Mouse (Mus musculus) heart, embryonic 16.5 days (tissue): ENCODE measurements around the gene Klhl2. TPM values are rescaled to one million over a fixed set of nuclear protein-coding genes. Genes with fewer than 3 reads are reported as not detected.

Source experiments
- ATAC-seq: fragments of 200-750 bp; cut with Nextera tagmentation; replicated peaks from 2 replicates; pipeline ENCODE4 v1.8.0; 2017; ENCODE audit warnings: moderate number of reproducible peaks; ENCODE audit not compliant: insufficient read depth, low FRiP score; ENCODE audit errors: extremely low read depth
- H3K27ac ChIP-seq: fragments of 300-500 bp; sonication (generic); 2 replicates; pipeline ENCODE4 v1.5.1; 2014; ENCODE audit warnings: mild to moderate bottlenecking, low read length, control low read depth, moderate library complexity
- H3K27me3 ChIP-seq: fragments of 300-500 bp; sonication (generic); 2 replicates; pipeline ENCODE4 v1.6.1; 2014; ENCODE audit warnings: low read length, mixed read lengths; ENCODE audit not compliant: control insufficient read depth, insufficient read depth
- H3K36me3 ChIP-seq: fragments of 300-500 bp; sonication (generic); 2 replicates; pipeline ENCODE4 v1.6.1; 2014; ENCODE audit not compliant: control insufficient read depth, insufficient read depth
- H3K4me1 ChIP-seq: fragments of 300-500 bp; sonication (generic); 2 replicates; pipeline ENCODE4 v1.6.1; 2014; ENCODE audit warnings: low read length, mixed read lengths; ENCODE audit not compliant: control insufficient read depth, insufficient read depth
- H3K4me2 ChIP-seq: fragments of 300-500 bp; sonication (generic); 2 replicates; pipeline ENCODE4 v1.6.1; 2014; ENCODE audit warnings: low read depth, mild to moderate bottlenecking, control low read depth, low read length
- H3K4me3 ChIP-seq: fragments of 300-500 bp; sonication (generic); 2 replicates; pipeline ENCODE4 v1.5.1; 2014; ENCODE audit warnings: mild to moderate bottlenecking, control low read depth, low read length
- H3K9ac ChIP-seq: fragments of 300-500 bp; sonication (generic); 2 replicates; pipeline ENCODE4 v1.6.1; 2014; ENCODE audit warnings: low read length, control low read depth
- H3K9me3 ChIP-seq: fragments of 300-500 bp; sonication (generic); replicated peaks from 2 replicates; pipeline ENCODE4 v1.6.1; 2016; ENCODE audit warnings: low read length; ENCODE audit not compliant: control insufficient read depth
- WGBS: fragments of 180-500 bp; shearing (Covaris S2); extraction: QIAGEN DNeasy Blood & Tissue Kit; methylation state at CpG from one replicate; pipeline ENCODE4 v1.1.7; 2014; 5-methylcytosine and 5-hydroxymethylcytosine counted together
- polyA plus RNA-seq: library from polyadenylated mRNA; unstranded; fragments of >200 nt; fragmentation: Nextera tagmentation; extraction: Ambion mirVana; gene quantifications from 2 replicates; pipeline ENCODE4 v1.2.1, GENCODE M21; 2015

Gene Klhl2
- polyA plus RNA-seq, 1 experiment from 2014 or later = 3.6 TPM

DNA sequence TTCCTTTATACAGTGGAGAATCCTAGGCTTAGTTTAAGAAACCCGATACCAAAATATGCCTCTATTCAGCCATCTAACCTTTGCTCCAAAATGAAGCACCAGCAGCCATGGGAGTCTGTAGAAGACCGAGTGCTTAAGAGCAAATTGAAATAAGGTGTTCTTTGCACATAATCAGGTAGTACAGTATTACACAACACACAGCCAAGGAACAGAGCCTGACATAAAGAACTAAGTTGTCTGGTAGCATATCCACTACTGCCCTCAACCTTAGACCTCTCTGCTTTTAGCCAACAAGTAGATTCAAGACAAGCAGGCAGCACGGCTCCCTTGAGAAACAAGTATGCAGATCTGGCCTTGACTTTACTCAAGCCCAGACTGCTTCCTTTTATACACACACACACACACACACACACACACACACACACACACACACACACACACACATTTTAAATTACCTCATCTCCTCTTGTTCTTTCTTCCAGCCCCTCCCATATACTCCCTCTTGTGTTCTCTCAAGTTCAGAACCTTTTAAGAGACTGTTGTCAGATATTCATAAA is 113.0 kb downstream of the Klhl2 start:
- ATAC-seq = no peak
- no peaks in the 10 kb centered on the region for H3K36me3 ChIP-seq
- peaks cover 14% of the 10 kb centered on the region; the same call in 1 of the 2 replicates for H3K4me1 ChIP-seq
- H3K4me2 ChIP-seq = no peak overlapping the region
- no peak overlapping the region for H3K9ac ChIP-seq
- WGBS = 75% methylated on average over 3 of the region's 3 CpGs
- H3K9me3 ChIP-seq = no peaks in the 10 kb centered on the region
- H3K27me3 ChIP-seq = no peaks in the 10 kb centered on the region
- no peak overlapping the region for H3K4me3 ChIP-seq
- no peak overlapping the region for H3K27ac ChIP-seq

DNA sequence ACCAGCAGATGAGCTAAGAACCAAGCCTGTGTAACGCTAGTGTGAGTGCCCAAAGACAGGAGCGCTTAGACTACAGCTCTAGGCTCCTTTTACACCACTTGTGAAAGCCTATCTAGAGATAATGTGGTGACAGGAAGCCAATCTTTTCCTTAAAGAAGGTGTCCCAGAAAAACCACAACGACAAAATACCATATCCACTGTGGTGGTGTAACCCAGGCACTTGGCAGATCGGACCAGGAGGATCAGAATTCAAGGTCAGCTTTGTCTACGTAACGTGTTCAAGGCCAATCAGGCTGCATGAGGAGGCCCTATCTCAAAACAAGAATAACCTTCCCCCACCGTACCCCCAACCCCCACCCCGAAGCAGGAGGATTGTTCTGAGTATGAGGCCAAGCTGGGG is 114.7 kb downstream of the Klhl2 start:
- H3K4me1 ChIP-seq = peaks cover 13% of the 10 kb centered on the region; the same call in 1 of the 2 replicates
- H3K9me3 ChIP-seq = no peaks in the 10 kb centered on the region
- peaks cover 5% of the 10 kb centered on the region for H3K36me3 ChIP-seq
- H3K27ac ChIP-seq = no peak overlapping the region
- WGBS = 67% methylated on average over 8 of the region's 8 CpGs
- no peak for ATAC-seq
- no peak overlapping the region for H3K4me2 ChIP-seq
- no peaks in the 10 kb centered on the region for H3K27me3 ChIP-seq
- H3K4me3 ChIP-seq = no peak overlapping the region
- H3K9ac ChIP-seq = no peak overlapping the region

DNA sequence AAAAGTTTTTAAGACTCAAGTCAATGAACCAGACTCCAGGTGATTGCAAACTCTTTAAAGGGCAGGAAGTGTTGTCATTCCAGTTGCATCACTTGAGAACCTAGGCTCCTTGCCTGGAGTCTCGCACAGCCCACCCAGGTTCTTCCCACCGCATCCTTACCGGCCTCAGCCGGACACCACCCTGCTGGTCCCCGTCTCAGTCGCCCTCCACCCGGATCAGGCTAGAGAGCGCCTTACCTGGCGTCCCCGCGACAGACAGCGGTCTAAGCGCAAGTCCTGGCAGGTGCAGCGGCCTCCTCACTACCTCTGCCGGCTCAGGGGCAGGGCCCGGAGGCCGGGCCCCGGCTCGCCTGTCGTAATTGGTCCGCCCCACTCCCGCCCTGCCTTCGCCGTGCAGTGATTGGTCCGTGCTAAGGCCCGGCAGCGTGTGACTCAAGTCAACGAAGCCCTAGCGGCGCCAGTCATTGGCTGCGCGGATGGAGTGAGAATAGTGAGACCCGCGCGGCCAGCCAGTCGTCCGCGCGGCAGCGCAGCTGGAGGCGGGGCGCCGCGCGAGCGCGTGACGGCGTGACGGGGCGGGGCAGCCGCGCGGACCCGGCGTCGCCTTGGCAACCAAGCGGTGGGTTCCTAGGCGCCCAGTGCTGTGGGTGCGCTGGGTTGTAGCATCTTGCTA is 116.4 kb downstream of the Klhl2 start, which contains the start of gene Msmo1:
Msmo1 (minus strand) TSS at position 522 of the 673 bp plus-strand sequence.
- no peaks in the 10 kb centered on the region for H3K27me3 ChIP-seq
- H3K4me2 ChIP-seq = peak within 1 kb of the TSS; percentile 87
- H3K9me3 ChIP-seq = no peaks in the 10 kb centered on the region
- WGBS = under 1% methylated on average over 60 of the region's 60 CpGs
- peaks cover 8% of the 10 kb centered on the region for H3K36me3 ChIP-seq
- H3K27ac ChIP-seq = peak within 1 kb of the TSS; percentile 68
- H3K9ac ChIP-seq = peak within 1 kb of the TSS; percentile 85
- peak within 1 kb of the TSS; percentile 97 for H3K4me3 ChIP-seq
- peaks cover 9% of the 10 kb centered on the region; the same call in 1 of the 2 replicates for H3K4me1 ChIP-seq
- ATAC-seq = peak; percentile 100

DNA sequence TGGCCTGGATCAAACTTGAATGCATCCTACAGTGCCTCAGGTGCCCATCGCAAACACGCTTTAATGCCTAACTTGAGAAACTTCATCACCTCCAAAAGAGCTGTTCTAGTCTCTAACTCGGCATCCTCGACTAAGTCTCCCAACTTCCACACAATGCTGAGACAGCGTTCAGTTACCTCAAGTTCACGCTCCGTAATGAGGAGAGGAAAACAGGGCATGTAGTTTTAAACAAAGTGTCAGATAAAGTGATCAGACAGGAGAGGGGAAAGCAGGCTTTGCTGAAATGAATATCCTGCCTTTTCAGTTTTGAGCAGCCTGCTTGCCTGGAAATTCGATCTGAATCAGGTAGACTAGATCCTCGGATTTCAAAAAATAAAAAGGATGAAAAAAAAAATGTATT is 117.2 kb downstream of the Klhl2 start:
- Histone ChIP-seq H3K4me1 (peaks cover 9% of the 10 kb centered on the region; the same call in 1 of the 2 replicates), H3K4me3 (peak overlapping the region; percentile 97), H3K9me3 (no peaks in the 10 kb centered on the region), H3K27ac (no peak overlapping the region), H3K36me3 (peaks cover 8% of the 10 kb centered on the region), H3K9ac (peak overlapping the region; percentile 85), H3K4me2 (peak overlapping the region; percentile 87), H3K27me3 (no peaks in the 10 kb centered on the region)
- 9% methylated on average over 9 of the region's 9 CpGs for WGBS
- no peak for ATAC-seq

DNA sequence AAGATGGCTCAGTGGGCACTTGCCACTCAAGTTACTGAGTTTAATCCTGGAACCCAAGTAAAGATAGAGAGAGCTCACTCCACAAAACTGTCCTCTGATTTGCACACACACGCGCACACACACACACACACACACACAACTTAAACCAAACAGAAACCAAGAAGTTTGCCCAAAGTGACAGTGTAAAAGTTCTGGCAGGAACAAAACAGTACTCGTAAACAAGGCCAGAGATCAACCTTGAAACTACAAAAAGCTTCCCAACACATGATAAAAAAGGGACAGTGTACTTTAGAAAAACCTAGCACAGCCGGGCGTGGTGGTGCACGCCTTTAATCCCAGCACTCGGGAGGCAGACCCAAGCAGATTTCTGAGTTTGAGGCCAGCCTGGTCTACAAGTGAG is 121.7 kb downstream of the Klhl2 start:
- 88% methylated on average over 7 of the region's 7 CpGs for WGBS
- no peaks in the 10 kb centered on the region for H3K9me3 ChIP-seq
- H3K9ac ChIP-seq = no peak overlapping the region
- no peak overlapping the region for H3K4me3 ChIP-seq
- no peaks in the 10 kb centered on the region for H3K27me3 ChIP-seq
- H3K4me2 ChIP-seq = no peak overlapping the region
- no peak for ATAC-seq
- peaks cover 9% of the 10 kb centered on the region; the same call in 1 of the 2 replicates for H3K4me1 ChIP-seq
- H3K36me3 ChIP-seq = peaks cover 31% of the 10 kb centered on the region
- no peak overlapping the region for H3K27ac ChIP-seq

DNA sequence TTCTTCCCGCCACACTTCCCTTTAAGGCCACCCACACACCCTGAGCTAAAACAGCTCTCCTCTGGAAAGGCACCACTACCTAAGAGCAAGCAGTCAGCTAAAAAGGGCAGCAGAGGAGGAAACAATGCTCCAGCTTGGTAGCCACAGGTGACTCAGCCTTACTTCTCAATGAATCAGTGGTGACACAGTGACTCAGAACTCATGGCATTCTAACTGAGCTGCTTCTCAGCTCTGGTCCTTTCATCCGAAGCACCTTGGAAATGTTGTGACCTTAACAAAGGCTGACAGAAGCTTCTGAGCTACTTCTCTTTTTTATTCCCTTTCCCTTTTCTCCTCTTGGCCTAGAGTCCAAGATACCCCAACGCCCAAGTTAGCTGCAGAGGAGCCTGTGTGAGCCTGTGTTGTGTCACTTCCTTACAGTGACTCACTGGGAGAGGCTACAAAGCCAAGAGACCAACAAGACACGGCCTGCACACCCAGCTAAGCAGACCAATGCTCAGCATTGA is 123.6 kb downstream of the Klhl2 start:
- H3K27me3 ChIP-seq = no peaks in the 10 kb centered on the region
- H3K27ac ChIP-seq = no peak overlapping the region
- H3K9ac ChIP-seq = no peak overlapping the region
- H3K4me3 ChIP-seq = no peak overlapping the region
- no peak for ATAC-seq
- WGBS = 87% methylated on average over 4 of the region's 4 CpGs
- H3K9me3 ChIP-seq = no peaks in the 10 kb centered on the region
- no peak overlapping the region for H3K4me2 ChIP-seq
- peaks cover 35% of the 10 kb centered on the region for H3K36me3 ChIP-seq
- no peaks in the 10 kb centered on the region for H3K4me1 ChIP-seq

DNA sequence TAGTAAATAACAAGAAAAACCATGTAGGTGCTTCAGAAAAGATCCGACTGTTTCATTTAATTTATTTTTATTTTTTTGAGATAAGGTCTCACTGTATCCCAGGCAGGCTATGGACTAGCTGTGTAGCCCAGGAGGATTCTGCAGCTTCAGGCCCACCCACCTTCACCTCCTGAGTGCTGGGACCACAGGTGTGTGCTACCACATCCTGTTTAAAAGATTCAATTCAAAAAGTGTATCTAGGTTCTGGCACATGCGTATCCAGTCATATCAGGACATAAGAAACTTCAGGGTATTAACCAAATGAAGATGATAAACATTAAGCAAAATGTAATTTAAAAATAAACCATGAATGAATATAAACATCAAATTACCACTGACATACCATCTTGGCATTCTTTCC is 126.6 kb downstream of the Klhl2 start:
- H3K27me3 ChIP-seq = no peaks in the 10 kb centered on the region
- H3K27ac ChIP-seq = no peak overlapping the region
- H3K9me3 ChIP-seq = no peaks in the 10 kb centered on the region
- no peaks in the 10 kb centered on the region for H3K4me1 ChIP-seq
- no peak overlapping the region for H3K4me2 ChIP-seq
- WGBS = 79% methylated on average over 2 of the region's 2 CpGs
- H3K36me3 ChIP-seq = peaks cover 44% of the 10 kb centered on the region
- H3K9ac ChIP-seq = no peak overlapping the region
- H3K4me3 ChIP-seq = no peak overlapping the region
- ATAC-seq = no peak

DNA sequence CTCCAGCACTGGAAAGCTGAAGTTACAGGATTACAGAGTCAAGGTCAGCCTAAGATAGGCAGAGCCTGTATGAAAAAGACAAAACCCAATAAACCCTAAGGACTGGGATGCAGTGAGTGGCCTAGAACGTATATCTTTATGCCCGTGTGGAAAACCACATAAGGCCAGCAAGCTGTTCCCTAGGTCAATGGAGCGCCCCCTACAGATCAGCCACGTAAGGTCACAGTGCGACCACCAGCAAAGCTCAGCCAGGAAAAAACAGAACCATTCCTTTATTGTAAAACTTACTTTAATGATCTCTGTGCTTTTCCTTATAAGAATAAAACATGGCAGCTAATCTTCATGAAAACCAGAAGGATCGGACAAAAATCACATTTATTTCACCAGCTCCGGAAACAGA is 131.9 kb downstream of the Klhl2 start:
- Histone ChIP-seq H3K4me2 (no peak overlapping the region), H3K4me1 (no peaks in the 10 kb centered on the region), H3K9me3 (no peaks in the 10 kb centered on the region), H3K27me3 (no peaks in the 10 kb centered on the region), H3K36me3 (peaks cover 36% of the 10 kb centered on the region), H3K27ac (no peak overlapping the region), H3K4me3 (no peak overlapping the region), H3K9ac (no peak overlapping the region)
- WGBS = 83% methylated on average over 7 of the region's 7 CpGs
- ATAC-seq = no peak

DNA sequence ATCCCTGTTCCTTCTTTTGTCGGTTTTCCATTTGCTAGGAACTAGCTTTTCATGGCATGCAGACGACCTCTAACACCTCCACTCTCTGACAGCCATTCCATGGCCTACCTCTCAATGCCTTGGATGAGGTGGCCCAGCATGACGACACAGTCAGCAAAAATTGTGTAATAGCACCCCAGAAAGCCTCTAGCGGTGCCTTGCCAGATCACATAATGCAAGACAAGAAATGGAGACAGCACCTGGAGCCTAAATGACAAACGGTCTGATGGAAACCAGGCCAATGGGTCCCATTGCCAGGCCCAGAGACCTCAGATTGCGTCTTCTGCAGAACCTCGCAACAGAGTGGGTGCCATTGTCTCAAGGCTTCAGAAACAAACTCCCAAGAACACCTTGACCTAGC is 137.3 kb downstream of the Klhl2 start:
- 86% methylated on average over 7 of the region's 7 CpGs for WGBS

More for the DNA sequence above, 137.3 kb downstream of the Klhl2 start:
- Histone ChIP-seq H3K4me3 (no peak overlapping the region), H3K27me3 (no peaks in the 10 kb centered on the region), H3K9me3 (no peaks in the 10 kb centered on the region), H3K36me3 (peaks cover 7% of the 10 kb centered on the region), H3K4me1 (peaks cover 2% of the 10 kb centered on the region; the same call in 1 of the 2 replicates), H3K9ac (no peak overlapping the region), H3K4me2 (no peak overlapping the region), H3K27ac (no peak overlapping the region)
- no peak for ATAC-seq
